Mouse (Mus musculus) small intestine, adult 2 months (tissue): ENCODE measurements around the gene Mtfp1.

ENCODE experiments used
- CTCF ChIP-seq: fragments of 200-500 bp; IDR thresholded peaks from 2 replicates; pipeline ENCODE4 v1.5.1; 2012; ENCODE audit warnings: low read depth, mild to moderate bottlenecking, control low read depth, inconsistent platforms, low read length, moderate library complexity, mixed read lengths; ENCODE audit not compliant: insufficient replicate concordance, insufficient read length; ENCODE audit errors: extremely low read depth
- POLR2A ChIP-seq: fragments of 200-500 bp; IDR thresholded peaks from 2 replicates; pipeline ENCODE4 v1.6.1; 2012; ENCODE audit warnings: low read depth, mild to moderate bottlenecking, control low read depth, inconsistent platforms, low read length, moderate library complexity

DNA sequence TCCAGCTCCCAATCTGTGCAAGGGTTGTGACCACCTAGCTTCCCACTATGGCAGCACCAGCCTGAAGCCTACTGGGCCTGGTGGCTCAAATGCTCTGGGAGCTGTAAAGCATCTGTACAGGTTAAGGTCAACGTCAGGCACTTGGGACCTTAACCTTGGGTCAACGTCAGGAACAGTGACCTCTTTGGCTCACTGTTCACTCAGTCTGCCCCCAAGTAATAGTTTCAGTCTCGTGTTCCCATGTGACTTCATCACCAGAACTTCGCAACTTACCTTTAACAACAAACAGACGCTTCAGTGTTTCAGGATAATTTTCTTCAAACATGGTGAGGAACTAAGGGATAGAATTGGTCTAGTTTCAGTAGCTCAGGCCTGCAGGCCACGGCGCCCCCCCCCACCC is 13.4 kb upstream of the Mtfp1 start:
- no peak for TF ChIP-seq CTCF
- no peak for TF ChIP-seq POLR2A
